Comparison of ENCODE assay signal across 9 mouse cellular contexts in genomic region chr10:118121047-118121936, GRCm38 (mm10). TPM values are rescaled to one million over a fixed set of nuclear protein-coding genes. Genes with fewer than 3 reads are reported as not detected.
A peak's percentile ranks its signal among the peaks of the same experiment; 100 is the strongest.
DNase-seq lines count a peak whose midpoint lies in the region; ATAC-seq lines count a peak whose summit lies in the region.
"Had no signal": no experiment of that assay in that cellular context is flagged by ENCODE, and none has a peak within 500 bp of the region (broad histone marks: within the 10 kb centered on the region; RNA-seq: fewer than 3 reads in every experiment).

No protein-coding gene starts in this region.

- 81% methylated on average over 25 of the region's 25 CpGs for WGBS in neural tube, embryonic 12.5 days
- WGBS in heart, embryonic 16.5 days: 51% methylated on average over 25 of the region's 25 CpGs

- no peaks in the 10 kb centered on the region for H3K27me3 ChIP-seq in neural tube, embryonic 12.5 days (replicated peaks)
- no peaks in the 10 kb centered on the region for H3K27me3 ChIP-seq in heart, embryonic 16.5 days (ENCODE audit: control insufficient read depth, insufficient read depth, low read length)
- H3K27me3 ChIP-seq: Patski had no signal

- no peak overlapping the region for H3K27ac ChIP-seq in neural tube, embryonic 12.5 days
- H3K27ac ChIP-seq in heart, embryonic 16.5 days (ENCODE audit: low read length): no peak overlapping the region

- H3K4me3 ChIP-seq in neural tube, embryonic 12.5 days: no peak overlapping the region
- H3K4me3 ChIP-seq in heart, embryonic 16.5 days (ENCODE audit: low read length): 0 out of 2 replicates have a peak overlapping the region, but pooled peaks have one; percentile 8

- no peak; the same call in 1 of the 2 replicates for ATAC-seq in neural tube, embryonic 12.5 days (ENCODE audit: low FRiP score, low read depth)
- peak; percentile 55; the same call in 1 of the 2 replicates for ATAC-seq in heart, embryonic 16.5 days (replicated peaks; ENCODE audit: extremely low read depth, insufficient read depth, low FRiP score)
- no peak for ATAC-seq in cerebellum, adult (ENCODE audit: insufficient number of reproducible peaks, low FRiP score, low TSS enrichment)
- ATAC-seq: Patski had no signal

- no peaks in the 10 kb centered on the region for H3K9me3 ChIP-seq in neural tube, embryonic 12.5 days
- no peaks in the 10 kb centered on the region for H3K9me3 ChIP-seq in heart, embryonic 16.5 days (replicated peaks; ENCODE audit: control insufficient read depth, low read length)

- 0 out of 2 replicates have a peak overlapping the region, but pooled peaks have one; percentile 10 for H3K4me2 ChIP-seq in neural tube, embryonic 12.5 days (replicated peaks)
- peak overlapping the region; percentile 44 for H3K4me2 ChIP-seq in heart, embryonic 16.5 days (ENCODE audit: low read depth, low read length)

- no peak overlapping the region for H3K9ac ChIP-seq in neural tube, embryonic 12.5 days
- H3K9ac ChIP-seq in heart, embryonic 16.5 days (ENCODE audit: low read length): no peak overlapping the region

- H3K4me1 ChIP-seq in neural tube, embryonic 12.5 days: no peaks in the 10 kb centered on the region
- no peaks in the 10 kb centered on the region; the same call in 1 of the 2 replicates for H3K4me1 ChIP-seq in heart, embryonic 16.5 days (ENCODE audit: control insufficient read depth, insufficient read depth, low read length)

- DNase-seq in neural tube, embryonic 10.5 days (ENCODE audit: extremely low spot score, low spot score): no peak
- DNase-seq in lung, postnatal 25 days (ENCODE audit: low spot score): peak; percentile 47
- no peak for DNase-seq in thymus, postnatal 0 days (ENCODE audit: low spot score)
- DNase-seq in kidney, postnatal 4 days: no peak
- DNase-seq in urinary bladder, postnatal 4 days (ENCODE audit: low spot score in 2 of 2): no peak

- no peaks in the 10 kb centered on the region for H3K36me3 ChIP-seq in neural tube, embryonic 12.5 days
- H3K36me3 ChIP-seq in heart, embryonic 16.5 days (ENCODE audit: control insufficient read depth, insufficient read depth): no peaks in the 10 kb centered on the region

RNA-seq across cellular contexts. Expression of gene Mdm1, which starts 20.3 kb away (rescaled TPM):
- 47.1 and 47.5 TPM in 2 replicates for polyA plus RNA-seq in neural tube, embryonic 12.5 days (2016; fragmentation: Nextera tagmentation; extraction: Ambion mirVana)
- polyA plus RNA-seq in heart, embryonic 16.5 days (2015; fragmentation: Nextera tagmentation; extraction: Ambion mirVana): 15.8 and 19.3 TPM in 2 replicates
- 32.8 and 34.7 TPM in 2 replicates for polyA plus RNA-seq in thymus, postnatal 0 days (2015; fragmentation: Nextera tagmentation; extraction: Ambion mirVana)
